33 mouse cellular contexts compared by ENCODE assay signal in genomic region chr5:143308825-143309224, GRCm38 (mm10). TPM values are rescaled to one million over a fixed set of nuclear protein-coding genes. Genes with fewer than 3 reads are reported as not detected.
DNase-seq lines count a peak whose midpoint lies in the region; ATAC-seq and TF ChIP-seq lines count a peak whose summit lies in the region.
"Had no signal": no experiment of that assay in that cellular context is flagged by ENCODE, and none has a peak within 500 bp of the region (broad histone marks: within the 10 kb centered on the region; RNA-seq: fewer than 3 reads in every experiment).

No protein-coding gene starts in this region.

- H3K4me1 ChIP-seq in heart, embryonic 10.5 days, result peaks cover 10% of the 10 kb centered on the region
- H3K4me1 ChIP-seq in MEL (ENCODE audit: control insufficient read depth in 1 of 2, insufficient read depth in 2 of 2, low read length in 2 of 2), result peaks cover 0 to 7% of the 10 kb centered on the region in 2 experiments; a peak in 1 of 4 replicates
- H3K4me1 ChIP-seq in heart, embryonic 14.5 days (ENCODE audit: control insufficient read depth in 2 of 2, insufficient read depth in 2 of 2, low read length in 2 of 2), result peaks cover under 1 to 11% of the 10 kb centered on the region in 2 experiments; a peak in 3 of 4 replicates

- no peaks in the 10 kb centered on the region for H3K9me3 ChIP-seq in heart, embryonic 10.5 days
- no peaks in the 10 kb centered on the region for H3K9me3 ChIP-seq in MEL (replicated peaks; ENCODE audit: insufficient read depth, low read length)
- H3K9me3 ChIP-seq in heart, embryonic 14.5 days (ENCODE audit: control insufficient read depth, low read length), result no peaks in the 10 kb centered on the region
- H3K9me3 ChIP-seq: forebrain, embryonic 13.5 days; hindbrain, embryonic 12.5 days; liver, embryonic 12.5 days; midbrain, embryonic 15.5 days; stomach, embryonic 15.5 days had no signal

- no peak overlapping the region for H3K27ac ChIP-seq in heart, embryonic 10.5 days
- no peak overlapping the region for H3K27ac ChIP-seq in MEL (ENCODE audit: control insufficient read depth, low read depth, low read length)
- H3K27ac ChIP-seq in heart, embryonic 14.5 days (replicated peaks in 1 of 2; ENCODE audit: control insufficient read depth in 1 of 2, insufficient read depth in 1 of 2, low read depth in 2 of 2, low read length in 2 of 2), result peak overlapping the region in 1 of 2 experiments; percentile 0; a peak in 2 of 4 replicates
- H3K27ac ChIP-seq: forebrain, embryonic 13.5 days; hindbrain, embryonic 12.5 days; hindbrain, postnatal 0 days; kidney, postnatal 0 days; liver, embryonic 12.5 days; macrophage; midbrain, embryonic 15.5 days; stomach, embryonic 15.5 days had no signal

- TF ChIP-seq POLR2A in MEL (IDR thresholded peaks at IDR 0.05; ENCODE audit: control insufficient read depth in 1 of 2, insufficient read depth in 1 of 2, low read depth in 1 of 2, low read length in 2 of 2, poor library complexity in 1 of 2), result no peak

- no peak overlapping the region for H3K4me3 ChIP-seq in heart, embryonic 10.5 days
- no peak overlapping the region for H3K4me3 ChIP-seq in MEL (ENCODE audit: control insufficient read depth in 1 of 2, insufficient read depth in 1 of 2, low read depth in 2 of 2, low read length in 2 of 2)
- no peak overlapping the region for H3K4me3 ChIP-seq in heart, embryonic 14.5 days (ENCODE audit: control insufficient read depth in 1 of 2, insufficient read depth in 1 of 2, low read depth in 1 of 2, low read length in 2 of 2)
- H3K4me3 ChIP-seq: forebrain, embryonic 13.5 days; hindbrain, embryonic 12.5 days; liver, embryonic 12.5 days; midbrain, embryonic 15.5 days; stomach, embryonic 15.5 days had no signal

- TF ChIP-seq RAD21 in MEL (IDR thresholded peaks at IDR 0.05; ENCODE audit: low read depth, low read length), result no peak

- intact Hi-C loops in heart, postnatal 14 days (cut with DNase I), result no loop called here
- intact Hi-C loops in gastrocnemius, postnatal 36 days (cut with DNase I), result no loop called here

- WGBS in heart, embryonic 10.5 days, result 91% methylated on average over 5 of the region's 5 CpGs
- WGBS in heart, embryonic 14.5 days, result 71% methylated on average over 5 of the region's 5 CpGs

- H3K27me3 ChIP-seq in heart, embryonic 10.5 days (ENCODE audit: insufficient read depth, poor library complexity, severe bottlenecking), result no peaks in the 10 kb centered on the region
- no peaks in the 10 kb centered on the region for H3K27me3 ChIP-seq in MEL (ENCODE audit: control insufficient read depth in 1 of 2, insufficient read depth in 2 of 2, low read length in 2 of 2)
- H3K27me3 ChIP-seq in heart, embryonic 14.5 days (ENCODE audit: control insufficient read depth, insufficient read depth, low read length), result no peaks in the 10 kb centered on the region
- H3K27me3 ChIP-seq: forebrain, embryonic 13.5 days; hindbrain, embryonic 12.5 days; liver, embryonic 12.5 days; midbrain, embryonic 15.5 days; stomach, embryonic 15.5 days had no signal

- no peak for TF ChIP-seq EP300 in MEL (IDR thresholded peaks at IDR 0.05; ENCODE audit: low read depth in 1 of 2, low read length in 2 of 2)

- peak; percentile 57 for DNase-seq in heart, adult 8-10 months (ENCODE audit: low spot score)
- DNase-seq in heart, embryonic 10.5 days (ENCODE audit: low spot score), result no peak
- DNase-seq in MEL (ENCODE audit: low read depth, low spot score), result no peak
- peak; percentile 46 to 47 for DNase-seq in heart, postnatal 14 days
- DNase-seq in gastrocnemius, postnatal 36 days, result no peak
- DNase-seq: adrenal gland, adult 2 months; B cell, adult 2 months; cerebellum, adult 8-10 months; cerebellum, postnatal 25 days; gastrocnemius, postnatal 10 days; kidney, adult 8-10 months; kidney, postnatal 4 days; liver, postnatal 0 days; right cerebral cortex, postnatal 25 days; thymus, adult 2 months; thymus, postnatal 4 days had no signal

- TF ChIP-seq CTCF in MEL (IDR thresholded peaks at IDR 0.05 in 2 of 3, conservative IDR thresholded peaks at IDR 0.05 in 1 of 3; ENCODE audit: control insufficient read depth in 1 of 3, insufficient read depth in 1 of 3, low read depth in 2 of 3, low read length in 3 of 3, poor library complexity in 1 of 3, severe bottlenecking in 1 of 3), result no peak

- peaks cover 97% of the 10 kb centered on the region for H3K36me3 ChIP-seq in heart, embryonic 10.5 days
- peaks cover 12 to 15% of the 10 kb centered on the region in 2 experiments for H3K36me3 ChIP-seq in MEL (ENCODE audit: control insufficient read depth in 1 of 2, insufficient read depth in 2 of 2, low read length in 2 of 2)
- H3K36me3 ChIP-seq in heart, embryonic 14.5 days (ENCODE audit: control insufficient read depth, insufficient read depth, low read length), result peaks cover 92% of the 10 kb centered on the region

- no peak overlapping the region for H3K9ac ChIP-seq in MEL (ENCODE audit: control insufficient read depth, low read depth, low read length, poor library complexity, severe bottlenecking)
- no peak overlapping the region for H3K9ac ChIP-seq in heart, embryonic 14.5 days (ENCODE audit: low read length)
- H3K9ac ChIP-seq: forebrain, embryonic 13.5 days; hindbrain, embryonic 12.5 days; liver, embryonic 12.5 days; liver, postnatal 0 days; midbrain, embryonic 15.5 days; stomach, embryonic 15.5 days had no signal

- H3K4me2 ChIP-seq in heart, embryonic 14.5 days (ENCODE audit: low read length), result no peak overlapping the region
- H3K4me2 ChIP-seq: forebrain, embryonic 13.5 days; hindbrain, embryonic 12.5 days; liver, embryonic 12.5 days; midbrain, embryonic 15.5 days; stomach, embryonic 15.5 days had no signal

- ATAC-seq in heart, embryonic 14.5 days (ENCODE audit: insufficient number of reproducible peaks, insufficient read depth, low FRiP score, low read depth), result 0 out of 2 replicates have a peak, but pooled peaks have one; percentile 27
- ATAC-seq: activated CD4-positive, CD25-positive, alpha-beta regulatory T cell, adult 4 months; forebrain, embryonic 13.5 days; hindbrain, postnatal 0 days; intestine, embryonic 16.5 days; liver, embryonic 12.5 days; liver, postnatal 0 days; lung, postnatal 0 days; midbrain, embryonic 15.5 days had no signal

- peaks cover 70% of the 10 kb centered on the region for H3K79me2 ChIP-seq in MEL (ENCODE audit: control insufficient read depth, insufficient read depth, low read length, poor library complexity)

TF ChIP-seq in MEL, 35 proteins besides CTCF, POLR2A, EP300 and RAD21:
- TF ChIP-seq TBP (IDR thresholded peaks at IDR 0.05; ENCODE audit: low read depth, low read length) (no peak), ZKSCAN1 (IDR thresholded peaks at IDR 0.05; ENCODE audit: low read depth, low read length) (0 out of 2 replicates have a peak, but pooled peaks have one; percentile 29)

RNA-seq across cellular contexts. Expression of gene E130309D02Rik, which starts 6.3 kb away (rescaled TPM):
- 10 to 100 TPM; 13.4 to 20.7 (median 16.7) TPM for total RNA-seq in heart, adult 8-10 months (2022)
- polyA plus RNA-seq in heart, embryonic 10.5 days (2016; fragmentation: Nextera tagmentation; extraction: Ambion mirVana), result 35.0 and 46.1 TPM in 2 replicates
- total RNA-seq in MEL (2012; rRNA removed), result 51.4 and 59.3 TPM in 2 replicates
- polyA plus RNA-seq in MEL (2012; ENCODE audit: insufficient read depth in 1 of 2, insufficient read length in 2 of 2, low read depth in 1 of 2, low replicate concordance in 2 of 2, missing spikeins in 1 of 2), result 10 to 100 TPM in 1 of 2 experiments, not detected in 1; 92.4 TPM
- 17.7 and 18.4 TPM in 2 replicates for polyA plus RNA-seq in heart, embryonic 14.5 days (2014; fragmentation: Nextera tagmentation; extraction: Ambion mirVana)
- 10 to 100 TPM; 15.2 to 16.6 TPM for total RNA-seq in heart, postnatal 14 days (2021)
- total RNA-seq in gastrocnemius, postnatal 36 days (2021), result 10 to 100 TPM in 1 of 2 experiments, 1 to 10 TPM in 1; 8.9 to 10.3 TPM

RNA-seq across cellular contexts. Expression of gene Zfp853, which starts 15.4 kb away (rescaled TPM):
- under 1 TPM in 1 of 4 experiments, not detected in 3; 0.12 TPM for total RNA-seq in heart, adult 8-10 months (2022)
- polyA plus RNA-seq in heart, embryonic 10.5 days (2016; fragmentation: Nextera tagmentation; extraction: Ambion mirVana), result not detected in 2 replicates
- 0.08 TPM in 1 of 2 replicates, not detected in the other for total RNA-seq in MEL (2012; rRNA removed)
- polyA plus RNA-seq in MEL (2012; ENCODE audit: insufficient read depth in 1 of 2, insufficient read length in 2 of 2, low read depth in 1 of 2, low replicate concordance in 2 of 2, missing spikeins in 1 of 2), result under 1 TPM in 1 of 2 experiments, not detected in 1; 0.14 TPM
- polyA plus RNA-seq in heart, embryonic 14.5 days (2014; fragmentation: Nextera tagmentation; extraction: Ambion mirVana), result 0.07 TPM in 1 of 2 replicates, not detected in the other
- total RNA-seq in heart, postnatal 14 days (2021), result under 1 TPM; 0.32 to 0.38 TPM
- total RNA-seq in gastrocnemius, postnatal 36 days (2021), result under 1 TPM; 0.08 to 0.12 TPM
- total RNA-seq: granulocyte monocyte progenitor cell, adult 5-6 weeks; megakaryocyte-erythroid progenitor cell, adult 5-6 weeks; neutrophil, adult 5-6 weeks had no signal
- polyA plus RNA-seq: activated CD4-positive, CD25-positive, alpha-beta regulatory T cell, adult 4 months; embryonic facial prominence, embryonic 11.5 days; forebrain, embryonic 13.5 days; hindbrain, embryonic 12.5 days; intestine, embryonic 16.5 days; liver, embryonic 12.5 days; liver, postnatal 0 days; lung, postnatal 0 days; macrophage; neural tube, embryonic 11.5 days had no signal

RNA-seq across cellular contexts. Expression of gene Zdhhc4, which starts 20.2 kb away (rescaled TPM):
- total RNA-seq in heart, adult 8-10 months (2022), result 10 to 100 TPM; 21.0 to 32.2 (median 28.6) TPM
- 55.5 and 58.6 TPM in 2 replicates for polyA plus RNA-seq in heart, embryonic 10.5 days (2016; fragmentation: Nextera tagmentation; extraction: Ambion mirVana)
- 16.2 and 17.6 TPM in 2 replicates for total RNA-seq in MEL (2012; rRNA removed)
- polyA plus RNA-seq in MEL (2012; ENCODE audit: insufficient read depth in 1 of 2, insufficient read length in 2 of 2, low read depth in 1 of 2, low replicate concordance in 2 of 2, missing spikeins in 1 of 2), result 10 to 100 TPM in 1 of 2 experiments, not detected in 1; 62.1 TPM
- 58.7 and 60.1 TPM in 2 replicates for polyA plus RNA-seq in heart, embryonic 14.5 days (2014; fragmentation: Nextera tagmentation; extraction: Ambion mirVana)
- 10 to 100 TPM; 31.6 to 33.0 TPM for total RNA-seq in heart, postnatal 14 days (2021)
- 10 to 100 TPM; 34.1 to 38.2 TPM for total RNA-seq in gastrocnemius, postnatal 36 days (2021)

RNA-seq across cellular contexts. Expression of gene Zfp316, which starts 39.0 kb away (rescaled TPM):
- 1 to 10 TPM; 5.1 to 6.4 (median 5.5) TPM for total RNA-seq in heart, adult 8-10 months (2022)
- 2.1 and 2.6 TPM in 2 replicates for polyA plus RNA-seq in heart, embryonic 10.5 days (2016; fragmentation: Nextera tagmentation; extraction: Ambion mirVana)
- total RNA-seq in MEL (2012; rRNA removed), result 3.1 and 4.8 TPM in 2 replicates
- polyA plus RNA-seq in MEL (2012; ENCODE audit: insufficient read depth in 1 of 2, insufficient read length in 2 of 2, low read depth in 1 of 2, low replicate concordance in 2 of 2, missing spikeins in 1 of 2), result 1 to 10 TPM in 1 of 2 experiments, not detected in 1; 4.3 TPM
- 1.1 and 1.6 TPM in 2 replicates for polyA plus RNA-seq in heart, embryonic 14.5 days (2014; fragmentation: Nextera tagmentation; extraction: Ambion mirVana)
- 1 to 10 TPM; 4.0 to 5.5 TPM for total RNA-seq in heart, postnatal 14 days (2021)
- total RNA-seq in gastrocnemius, postnatal 36 days (2021), result 1 to 10 TPM; 2.2 to 3.2 TPM

RNA-seq across cellular contexts. Expression of gene Grid2ip, which starts 48.3 kb away (rescaled TPM):
- not detected for total RNA-seq in heart, adult 8-10 months (2022)
- 0.51 and 0.55 TPM in 2 replicates for polyA plus RNA-seq in heart, embryonic 10.5 days (2016; fragmentation: Nextera tagmentation; extraction: Ambion mirVana)
- 0.03 TPM in 1 of 2 replicates, not detected in the other for total RNA-seq in MEL (2012; rRNA removed)
- polyA plus RNA-seq in MEL (2012; ENCODE audit: insufficient read depth in 1 of 2, insufficient read length in 2 of 2, low read depth in 1 of 2, low replicate concordance in 2 of 2, missing spikeins in 1 of 2), result not detected
- 0.09 and 0.18 TPM in 2 replicates for polyA plus RNA-seq in heart, embryonic 14.5 days (2014; fragmentation: Nextera tagmentation; extraction: Ambion mirVana)
- under 1 TPM in 1 of 2 experiments, not detected in 1; 0.12 TPM for total RNA-seq in heart, postnatal 14 days (2021)
- total RNA-seq in gastrocnemius, postnatal 36 days (2021), result not detected
- total RNA-seq: granulocyte monocyte progenitor cell, adult 5-6 weeks; megakaryocyte-erythroid progenitor cell, adult 5-6 weeks; neutrophil, adult 5-6 weeks had no signal
- polyA plus RNA-seq: activated CD4-positive, CD25-positive, alpha-beta regulatory T cell, adult 4 months; liver, postnatal 0 days; lung, postnatal 0 days; macrophage; neural tube, embryonic 11.5 days had no signal

Comparison
In these comparisons a context has a peak if more than half of its experiments do, and no peak if none do; other contexts are left out.
1. DNase-seq: peak in heart, adult 8-10 months (single experiment) and heart, postnatal 14 days (2 of 2); none in heart, embryonic 10.5 days (single experiment), MEL (single experiment) and gastrocnemius, postnatal 36 days (0 of 2).